In the genomic region with DNA sequence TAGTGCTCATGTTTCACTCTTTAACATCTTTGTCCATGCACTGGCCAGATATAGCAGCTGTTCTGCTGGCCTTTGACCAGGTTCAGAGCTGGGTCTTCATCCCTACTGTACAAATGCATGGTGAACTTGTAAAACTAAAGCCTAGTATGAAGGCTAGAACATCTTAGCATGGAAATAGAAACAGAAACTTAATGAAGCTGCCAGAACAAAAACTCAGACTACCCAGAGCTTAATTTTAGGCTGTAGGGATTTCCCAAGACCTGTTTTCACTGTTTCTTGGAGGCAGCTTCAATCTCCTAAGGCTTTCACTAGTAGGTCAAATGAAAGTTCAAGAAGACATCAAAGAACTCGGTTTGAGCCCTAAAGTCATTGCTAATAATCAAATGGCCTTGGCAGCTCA, we compare ENCODE assay signal across 20 mouse cellular contexts. TPM values are rescaled to one million over a fixed set of nuclear protein-coding genes. Genes with fewer than 3 reads are reported as not detected.
DNase-seq lines count a peak whose midpoint lies in the region; ATAC-seq and TF ChIP-seq lines count a peak whose summit lies in the region.
"Had no signal": no experiment of that assay in that cellular context is flagged by ENCODE, and none has a peak within 500 bp of the region (broad histone marks: within the 10 kb centered on the region; RNA-seq: fewer than 3 reads in every experiment).

No protein-coding gene starts in this region.

- H3K9me3 ChIP-seq in stomach, postnatal 0 days (ENCODE audit: control insufficient read depth, low read length), result no peaks in the 10 kb centered on the region
- H3K9me3 ChIP-seq: forebrain, embryonic 15.5 days; hindbrain, embryonic 13.5 days had no signal

- no peak overlapping the region for H3K9ac ChIP-seq in stomach, postnatal 0 days (ENCODE audit: low read length)
- H3K9ac ChIP-seq: forebrain, embryonic 15.5 days; hindbrain, embryonic 13.5 days had no signal

- H3K4me3 ChIP-seq in stomach, postnatal 0 days (ENCODE audit: low read depth, low read length), result no peak overlapping the region
- H3K4me3 ChIP-seq: forebrain, embryonic 15.5 days; gastrocnemius, adult 2 months; hindbrain, embryonic 13.5 days had no signal

- 58% methylated on average over 1 of the region's 1 CpGs for WGBS in stomach, postnatal 0 days

- no peak for TF ChIP-seq CTCF in stomach, postnatal 0 days (IDR thresholded peaks at IDR 0.05; ENCODE audit: low read depth)

- peak; percentile 39 for DNase-seq in A20 (ENCODE audit: low read depth, low spot score)
- DNase-seq in CD4-positive, CD25-positive, alpha-beta regulatory T cell, adult 2 months (ENCODE audit: low read depth, low spot score), result peak; percentile 31
- peak; percentile 48 for DNase-seq in induced T-regulatory cell, adult 2 months (ENCODE audit: low read depth)
- DNase-seq in frontal cortex, postnatal 25 days (ENCODE audit: low spot score in 2 of 2), result no peak
- no peak for DNase-seq in urinary bladder, adult 2 months (ENCODE audit: low spot score)
- no peak for DNase-seq in stomach, postnatal 0 days (ENCODE audit: low spot score)
- DNase-seq: adrenal gland, adult 8-10 months; cerebellum, adult 18-20 months; cerebellum, adult 9-10 months; cerebellum, postnatal 14 days; gastrocnemius, adult 2 months; gastrocnemius, postnatal 14 days; heart, adult 11 months; kidney, adult 2 months had no signal

- no peak overlapping the region for H3K4me2 ChIP-seq in stomach, postnatal 0 days (replicated peaks; ENCODE audit: low read depth)
- H3K4me2 ChIP-seq: forebrain, embryonic 15.5 days; heart, embryonic 11.5 days; hindbrain, embryonic 13.5 days had no signal

- H3K27ac ChIP-seq in stomach, postnatal 0 days (replicated peaks), result no peak overlapping the region
- H3K27ac ChIP-seq: forebrain, embryonic 15.5 days; gastrocnemius, adult 2 months; hindbrain, embryonic 13.5 days had no signal

- H3K4me1 ChIP-seq in stomach, postnatal 0 days (replicated peaks; ENCODE audit: control insufficient read depth, insufficient read depth), result no peaks in the 10 kb centered on the region
- H3K4me1 ChIP-seq: forebrain, embryonic 15.5 days; hindbrain, embryonic 13.5 days had no signal

- H3K27me3 ChIP-seq in stomach, postnatal 0 days (ENCODE audit: control insufficient read depth, insufficient read depth, low read length), result no peaks in the 10 kb centered on the region
- H3K27me3 ChIP-seq: forebrain, embryonic 15.5 days; hindbrain, embryonic 13.5 days had no signal

- ATAC-seq in activated CD4-positive, CD25-positive, alpha-beta regulatory T cell, adult 4 months, result peak; percentile 78
- no peak for ATAC-seq in stomach, postnatal 0 days (ENCODE audit: low FRiP score, low TSS enrichment)
- ATAC-seq: forebrain, embryonic 15.5 days; hindbrain, embryonic 16.5 days; intestine, postnatal 0 days had no signal

- no peak for TF ChIP-seq EP300 in stomach, postnatal 0 days (optimal IDR thresholded peaks at IDR 0.05)

- H3K36me3 ChIP-seq in stomach, postnatal 0 days (ENCODE audit: control insufficient read depth, insufficient read depth, low read length), result no peaks in the 10 kb centered on the region
- H3K36me3 ChIP-seq: forebrain, embryonic 15.5 days; hindbrain, embryonic 13.5 days had no signal

RNA-seq across cellular contexts. Expression of a gene that starts 15.1 kb away (rescaled TPM):
- polyA plus RNA-seq in activated CD4-positive, CD25-positive, alpha-beta regulatory T cell, adult 4 months (2017; shearing (Covaris generic)), result 10 to 100 TPM; 15.7 to 17.3 TPM
- 21.7 and 22.3 TPM in 2 replicates for polyA plus RNA-seq in urinary bladder, adult 2 months (2012; rRNA removed)
- 8.1 and 8.5 TPM in 2 replicates for polyA plus RNA-seq in stomach, postnatal 0 days (2015; fragmentation: Nextera tagmentation; extraction: Ambion mirVana)

Comparison
In these comparisons a context has a peak if more than half of its experiments do, and no peak if none do; other contexts are left out.
1. DNase-seq: peak in A20 (single experiment), CD4-positive, CD25-positive, alpha-beta regulatory T cell, adult 2 months (single experiment) and induced T-regulatory cell, adult 2 months (single experiment); none in frontal cortex, postnatal 25 days (0 of 2), urinary bladder, adult 2 months (single experiment) and stomach, postnatal 0 days (single experiment).